Mouse (Mus musculus) neural tube, embryonic 15.5 days (tissue): ENCODE results near the gene Rab31. TPM values are rescaled to one million over a fixed set of nuclear protein-coding genes. Genes with fewer than 3 reads are reported as not detected.
A peak's percentile ranks its signal among the peaks of the same experiment; 100 is the strongest.

Experiments used
- ATAC-seq: fragments of 200-750 bp; cut with Nextera tagmentation; 2 replicates; pipeline ENCODE4 v1.8.0; 2017; ENCODE audit warnings: mild to moderate bottlenecking, moderate TSS enrichment, moderate library complexity; ENCODE audit not compliant: low FRiP score
- H3K27ac ChIP-seq: fragments of 300-500 bp; sonication (generic); replicated peaks from 2 replicates; pipeline ENCODE4 v1.5.1; 2015; ENCODE audit warnings: mild to moderate bottlenecking, inconsistent platforms
- H3K27me3 ChIP-seq: fragments of 300-500 bp; sonication (generic); replicated peaks from 2 replicates; pipeline ENCODE4 v1.6.1; 2015; ENCODE audit warnings: inconsistent platforms
- H3K36me3 ChIP-seq: fragments of 300-500 bp; sonication (generic); 2 replicates; pipeline ENCODE4 v1.6.1; 2015; ENCODE audit warnings: inconsistent platforms
- H3K4me1 ChIP-seq: fragments of 300-500 bp; sonication (generic); 2 replicates; pipeline ENCODE4 v1.6.1; 2015; ENCODE audit warnings: inconsistent platforms
- H3K4me2 ChIP-seq: fragments of 300-500 bp; sonication (generic); 2 replicates; pipeline ENCODE4 v1.6.1; 2015; ENCODE audit warnings: inconsistent platforms, mild to moderate bottlenecking, moderate library complexity
- H3K4me3 ChIP-seq: fragments of 300-500 bp; sonication (generic); replicated peaks from 2 replicates; pipeline ENCODE4 v1.5.1; 2015; ENCODE audit warnings: mild to moderate bottlenecking, inconsistent platforms
- H3K9ac ChIP-seq: fragments of 300-500 bp; sonication (generic); replicated peaks from 2 replicates; pipeline ENCODE4 v1.6.1; 2015; ENCODE audit warnings: mild to moderate bottlenecking, inconsistent platforms
- H3K9me3 ChIP-seq: fragments of 300-500 bp; sonication (generic); replicated peaks from 2 replicates; pipeline ENCODE4 v1.6.1; 2016; ENCODE audit warnings: inconsistent platforms
- WGBS: fragments of 180-500 bp; shearing (Covaris S2); methylation state at CpG from one replicate; pipeline ENCODE4 v1.1.7; 2015; ENCODE audit warnings: mixed read lengths; 5-methylcytosine and 5-hydroxymethylcytosine counted together
- polyA plus RNA-seq: library from polyadenylated mRNA; unstranded; fragments of >200 nt; fragmentation: Nextera tagmentation; extraction: Ambion mirVana; gene quantifications from 2 replicates; pipeline ENCODE4 v1.2.1, GENCODE M21; 2015

Gene Rab31
- polyA plus RNA-seq, 1 experiment from 2014 or later = 56.8 TPM

GRCm38 (mm10) chr17:65656731-65657130 lies 115.8 kb downstream of the Rab31 start:
- no peak for ATAC-seq
- peaks cover 11% of the 10 kb centered on the region; the same call in 1 of the 2 replicates for H3K36me3 ChIP-seq
- H3K9ac ChIP-seq = no peak overlapping the region
- H3K4me1 ChIP-seq = no peaks in the 10 kb centered on the region
- H3K4me3 ChIP-seq = no peak overlapping the region
- H3K4me2 ChIP-seq = no peak overlapping the region
- WGBS = 90% methylated on average over 6 of the region's 6 CpGs
- H3K27me3 ChIP-seq = no peaks in the 10 kb centered on the region
- no peaks in the 10 kb centered on the region for H3K9me3 ChIP-seq
- no peak overlapping the region for H3K27ac ChIP-seq

GRCm38 (mm10) chr17:65656076-65656475 lies 116.5 kb downstream of the Rab31 start:
- no peak overlapping the region for H3K9ac ChIP-seq
- no peaks in the 10 kb centered on the region for H3K4me1 ChIP-seq
- ATAC-seq = no peak
- H3K27me3 ChIP-seq = no peaks in the 10 kb centered on the region
- no peak overlapping the region for H3K27ac ChIP-seq
- H3K9me3 ChIP-seq = no peaks in the 10 kb centered on the region
- H3K4me3 ChIP-seq = no peak overlapping the region
- H3K4me2 ChIP-seq = no peak overlapping the region
- peaks cover 17% of the 10 kb centered on the region for H3K36me3 ChIP-seq
- WGBS = 88% methylated on average over 8 of the region's 8 CpGs

- no peaks in the 10 kb centered on the region for H3K9me3 ChIP-seq
- H3K4me3 ChIP-seq = no peak overlapping the region
- no peaks in the 10 kb centered on the region for H3K27me3 ChIP-seq
- 85% methylated on average over 4 of the region's 4 CpGs for WGBS
- H3K36me3 ChIP-seq = peaks cover 17% of the 10 kb centered on the region
- ATAC-seq = no peak
- H3K4me1 ChIP-seq = no peaks in the 10 kb centered on the region
- H3K4me2 ChIP-seq = no peak overlapping the region
- no peak overlapping the region for H3K27ac ChIP-seq
- H3K9ac ChIP-seq = no peak overlapping the region
Observed at GRCm38 (mm10) chr17:65655608-65656007, 116.9 kb downstream of the Rab31 start.

GRCm38 (mm10) chr17:65650598-65650997 lies 122.0 kb downstream of the Rab31 start:
- Histone ChIP-seq H3K9ac (no peak overlapping the region), H3K27me3 (no peaks in the 10 kb centered on the region), H3K4me3 (no peak overlapping the region), H3K4me1 (no peaks in the 10 kb centered on the region), H3K4me2 (no peak overlapping the region), H3K36me3 (peaks cover 17% of the 10 kb centered on the region), H3K9me3 (no peaks in the 10 kb centered on the region), H3K27ac (no peak overlapping the region)
- ATAC-seq = no peak
- 86% methylated on average over 6 of the region's 6 CpGs for WGBS

GRCm38 (mm10) chr17:65649175-65649493 lies 123.4 kb downstream of the Rab31 start:
- Histone ChIP-seq H3K27me3 (no peaks in the 10 kb centered on the region), H3K4me2 (no peak overlapping the region), H3K4me1 (no peaks in the 10 kb centered on the region), H3K9ac (no peak overlapping the region), H3K9me3 (no peaks in the 10 kb centered on the region), H3K4me3 (no peak overlapping the region), H3K27ac (no peak overlapping the region), H3K36me3 (peaks cover 17% of the 10 kb centered on the region)
- ATAC-seq = no peak
- 93% methylated on average over 2 of the region's 2 CpGs for WGBS

GRCm38 (mm10) chr17:65648371-65649174 lies 124.0 kb downstream of the Rab31 start:
- WGBS = 87% methylated on average over 9 of the region's 9 CpGs
- Histone ChIP-seq H3K4me3 (no peak overlapping the region), H3K9me3 (no peaks in the 10 kb centered on the region), H3K4me2 (no peak overlapping the region), H3K9ac (no peak overlapping the region), H3K4me1 (peaks cover 1% of the 10 kb centered on the region), H3K36me3 (peaks cover 17% of the 10 kb centered on the region), H3K27me3 (no peaks in the 10 kb centered on the region), H3K27ac (no peak overlapping the region)
- no peak for ATAC-seq

GRCm38 (mm10) chr17:65647961-65648360 lies 124.6 kb downstream of the Rab31 start:
- no peak overlapping the region for H3K27ac ChIP-seq
- no peak overlapping the region for H3K4me3 ChIP-seq
- H3K4me1 ChIP-seq = peaks cover 7% of the 10 kb centered on the region
- no peaks in the 10 kb centered on the region for H3K9me3 ChIP-seq
- ATAC-seq = no peak
- WGBS = 68% methylated on average over 5 of the region's 5 CpGs
- H3K9ac ChIP-seq = no peak overlapping the region
- no peaks in the 10 kb centered on the region for H3K27me3 ChIP-seq
- peaks cover 17% of the 10 kb centered on the region for H3K36me3 ChIP-seq
- no peak overlapping the region for H3K4me2 ChIP-seq

- ATAC-seq = no peak
- H3K36me3 ChIP-seq = peaks cover 10% of the 10 kb centered on the region
- H3K9ac ChIP-seq = no peak overlapping the region
- WGBS = 85% methylated on average over 6 of the region's 6 CpGs
- no peak overlapping the region for H3K27ac ChIP-seq
- no peak overlapping the region for H3K4me2 ChIP-seq
- no peaks in the 10 kb centered on the region for H3K27me3 ChIP-seq
- H3K4me3 ChIP-seq = no peak overlapping the region
- peaks cover 15% of the 10 kb centered on the region for H3K4me1 ChIP-seq
- no peaks in the 10 kb centered on the region for H3K9me3 ChIP-seq
Observed at GRCm38 (mm10) chr17:65647226-65647625, 125.3 kb downstream of the Rab31 start.

- H3K27me3 ChIP-seq = no peaks in the 10 kb centered on the region
- peak overlapping the region; percentile 68 for H3K27ac ChIP-seq
- no peak overlapping the region for H3K4me2 ChIP-seq
- H3K36me3 ChIP-seq = no peaks in the 10 kb centered on the region
- H3K9ac ChIP-seq = no peak overlapping the region
- H3K9me3 ChIP-seq = no peaks in the 10 kb centered on the region
- WGBS = 81% methylated on average over 5 of the region's 5 CpGs
- no peak overlapping the region for H3K4me3 ChIP-seq
- no peak for ATAC-seq
- peaks cover 16% of the 10 kb centered on the region for H3K4me1 ChIP-seq
Observed at GRCm38 (mm10) chr17:65643579-65643978, 129.0 kb downstream of the Rab31 start.

- Histone ChIP-seq H3K9me3 (no peaks in the 10 kb centered on the region), H3K27ac (peak overlapping the region; percentile 68), H3K27me3 (no peaks in the 10 kb centered on the region), H3K36me3 (no peaks in the 10 kb centered on the region), H3K4me2 (peak overlapping the region; percentile 0; the same call in 1 of the 2 replicates), H3K4me1 (peaks cover 16% of the 10 kb centered on the region), H3K9ac (no peak overlapping the region), H3K4me3 (no peak overlapping the region)
- peak; percentile 76; the same call in 1 of the 2 replicates for ATAC-seq
- 30% methylated on average over 10 of the region's 10 CpGs for WGBS
Observed at GRCm38 (mm10) chr17:65643051-65643521, 129.5 kb downstream of the Rab31 start.

- H3K9ac ChIP-seq = no peak overlapping the region
- peak overlapping the region; percentile 68 for H3K27ac ChIP-seq
- H3K27me3 ChIP-seq = no peaks in the 10 kb centered on the region
- peak; percentile 45; the same call in 1 of the 2 replicates for ATAC-seq
- peak overlapping the region; percentile 0; the same call in 1 of the 2 replicates for H3K4me2 ChIP-seq
- H3K36me3 ChIP-seq = no peaks in the 10 kb centered on the region
- H3K4me1 ChIP-seq = peaks cover 16% of the 10 kb centered on the region
- no peaks in the 10 kb centered on the region for H3K9me3 ChIP-seq
- H3K4me3 ChIP-seq = no peak overlapping the region
- 30% methylated on average over 5 of the region's 5 CpGs for WGBS
Observed at GRCm38 (mm10) chr17:65642578-65642991, 130.0 kb downstream of the Rab31 start.

GRCm38 (mm10) chr17:65641734-65642218 lies 130.8 kb downstream of the Rab31 start, which contains the start of gene Txndc2:
Txndc2 (minus strand) TSS chr17:65642168.
- H3K4me1 ChIP-seq = peaks cover 16% of the 10 kb centered on the region
- peak within 1 kb of the TSS; percentile 0; the same call in 1 of the 2 replicates for H3K4me2 ChIP-seq
- no peak within 1 kb of the TSS for H3K9ac ChIP-seq
- H3K27me3 ChIP-seq = no peaks in the 10 kb centered on the region
- WGBS = 88% methylated on average over 11 of the region's 11 CpGs
- ATAC-seq = no peak
- no peak within 1 kb of the TSS for H3K4me3 ChIP-seq
- H3K9me3 ChIP-seq = no peaks in the 10 kb centered on the region
- H3K27ac ChIP-seq = peak within 1 kb of the TSS; percentile 68
- H3K36me3 ChIP-seq = no peaks in the 10 kb centered on the region
